Mouse (Mus musculus) olfactory bulb, adult 2 months (tissue): ENCODE data around the gene Enkur.

ENCODE experiments used
- CTCF ChIP-seq: fragments of 200-500 bp; IDR thresholded peaks from 2 replicates; pipeline ENCODE4 v1.5.1; 2012; ENCODE audit warnings: low read depth, mild to moderate bottlenecking, low read length, moderate library complexity; ENCODE audit not compliant: insufficient read depth
- POLR2A ChIP-seq: fragments of 200-500 bp; IDR thresholded peaks from 2 replicates; pipeline ENCODE4 v1.6.1; 2012; ENCODE audit warnings: mild to moderate bottlenecking, low read depth, low read length, moderate library complexity; ENCODE audit not compliant: insufficient read depth

DNA sequence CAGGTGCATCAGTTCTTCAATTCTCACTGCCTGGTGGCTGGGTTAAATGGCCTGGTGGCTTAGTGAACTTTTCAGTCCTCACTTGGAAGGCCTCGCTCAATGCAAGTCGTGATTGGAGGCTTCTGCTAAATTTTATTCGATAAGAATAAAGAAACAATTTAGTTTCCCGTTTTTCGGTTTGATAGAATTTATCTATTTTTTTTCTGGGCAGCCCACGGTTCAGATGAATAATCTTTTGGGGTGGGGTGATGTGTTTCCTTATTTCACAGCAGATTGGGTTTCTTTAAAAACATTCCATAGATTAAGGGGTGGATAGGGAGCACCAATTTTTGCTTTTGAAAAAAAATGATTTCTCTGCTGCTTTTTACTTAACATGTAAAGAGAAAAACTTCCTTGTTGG is 1.1 kb upstream of the Enkur start:
- TF ChIP-seq POLR2A (no peak), CTCF (no peak)
